Mouse (Mus musculus): ENCODE measurements around the gene Mup6.
"Not testable (repeated sequence)": the region's sequence is repeated elsewhere in the genome, so short reads cannot be mapped to it uniquely, and the experiment has no call there.

Mup6 gene

DNA sequence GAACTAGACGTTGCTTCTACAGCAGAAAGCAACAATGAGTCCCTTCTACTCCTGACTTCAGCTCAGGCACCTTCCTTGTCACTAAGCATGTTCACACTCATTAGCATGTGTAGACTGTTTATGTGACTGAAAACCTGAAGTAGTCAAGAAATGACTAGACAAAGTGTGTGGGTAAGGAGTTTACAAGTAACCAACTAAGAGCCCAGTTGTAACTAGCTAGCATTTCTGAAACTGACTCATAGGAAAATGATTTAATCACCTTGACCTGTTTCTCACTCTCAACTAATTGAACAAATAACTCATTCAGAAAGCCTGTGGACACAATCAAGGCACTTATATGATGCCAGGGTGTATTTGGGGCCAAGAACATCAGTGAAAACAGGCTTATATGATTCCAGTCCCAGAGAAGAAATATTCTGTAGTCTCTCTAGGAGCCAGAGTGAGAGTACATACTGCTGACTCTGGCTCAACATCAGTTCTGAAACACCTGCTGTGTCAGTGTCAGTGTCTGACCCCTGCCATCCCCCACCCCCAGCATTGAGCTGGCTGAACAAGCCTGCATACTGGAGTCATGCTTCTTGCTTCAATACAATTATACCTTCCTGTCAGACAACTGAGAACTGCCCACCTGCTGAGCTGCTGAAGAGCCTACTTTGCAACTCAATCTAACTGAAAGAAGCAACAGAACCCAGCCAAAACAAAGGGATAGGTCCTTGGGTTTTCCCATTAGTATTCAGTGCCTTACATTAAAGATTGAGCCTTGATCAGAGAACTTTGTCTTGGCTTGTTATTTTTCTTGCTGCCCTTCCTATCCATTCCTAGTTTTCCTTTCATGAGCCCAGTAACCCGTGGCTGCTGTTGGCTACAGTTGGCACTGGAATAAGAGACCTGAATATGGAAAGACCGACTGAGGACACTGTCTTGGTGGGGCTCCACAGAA, at the start of gene Mup6:
Mup6 (plus strand) TSS at position 890 of the 940 bp plus-strand sequence.
- DNase-seq (ENCODE audit: low read depth, low spot score), result no peak

DNA sequence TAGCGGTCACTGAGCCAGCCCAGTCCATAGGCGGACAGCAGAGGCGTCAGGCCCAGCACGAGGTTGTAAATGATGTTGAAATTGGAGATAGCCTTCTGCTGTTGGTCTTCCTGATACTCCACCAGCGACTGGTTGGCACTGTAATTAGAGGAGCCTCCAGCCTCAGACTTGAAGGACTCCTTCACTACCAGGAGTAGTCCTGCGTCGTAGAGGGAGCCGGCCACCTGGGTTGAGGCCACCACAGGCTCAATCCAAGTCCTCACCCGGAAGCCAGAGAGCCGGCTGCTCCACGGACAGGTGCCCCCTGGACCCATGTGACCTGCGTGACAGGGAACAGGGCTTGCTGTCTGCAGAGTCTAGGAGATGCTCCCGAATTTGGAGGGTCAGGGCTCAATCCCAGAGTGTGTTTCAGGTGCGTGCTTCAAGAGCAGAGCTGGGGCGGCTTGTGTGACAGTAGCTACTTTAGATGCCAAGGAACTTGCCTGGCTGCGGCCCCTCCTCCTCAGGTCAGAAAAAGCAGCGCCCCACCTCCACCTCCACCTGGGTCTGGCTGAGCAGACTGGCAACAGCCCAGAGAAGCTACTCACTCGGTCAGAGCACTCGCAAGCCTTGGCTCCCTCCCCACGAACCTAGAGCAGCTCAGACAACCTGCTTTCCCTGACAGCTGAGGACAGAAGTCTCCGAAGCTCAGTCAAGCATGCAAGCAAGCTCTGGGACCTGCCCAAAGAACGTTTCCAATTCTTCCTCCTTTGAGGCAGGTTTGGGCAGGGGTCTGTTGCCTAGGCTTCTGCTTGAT, 49.3 kb upstream of the Mup6 start, which contains the start of gene Slc46a2:
Slc46a2 (minus strand) TSS at position 449 of the 796 bp plus-strand sequence.
- DNase-seq (ENCODE audit: low read depth, low spot score), result no peak

DNA sequence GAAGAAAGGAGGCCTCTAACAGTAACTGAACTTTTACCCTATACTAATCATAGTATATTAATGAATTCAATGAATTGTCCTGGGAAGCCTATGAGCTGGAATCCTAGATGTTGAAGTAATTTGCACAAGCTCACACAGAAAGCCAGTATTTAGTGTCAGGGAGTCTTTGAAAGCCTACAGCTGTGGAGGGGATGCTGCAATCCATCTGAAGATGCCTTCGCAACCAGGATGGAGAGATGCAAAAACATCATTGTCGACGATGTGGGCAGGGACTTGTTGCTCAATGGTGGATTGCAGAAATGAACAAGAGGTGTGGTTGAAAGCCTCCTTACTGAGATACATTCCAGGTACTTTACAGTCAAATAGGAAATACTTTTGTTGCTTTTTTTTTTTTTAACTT, 46.1 kb upstream of the Mup6 start:
- no peak for DNase-seq (ENCODE audit: low read depth, low spot score)

DNA sequence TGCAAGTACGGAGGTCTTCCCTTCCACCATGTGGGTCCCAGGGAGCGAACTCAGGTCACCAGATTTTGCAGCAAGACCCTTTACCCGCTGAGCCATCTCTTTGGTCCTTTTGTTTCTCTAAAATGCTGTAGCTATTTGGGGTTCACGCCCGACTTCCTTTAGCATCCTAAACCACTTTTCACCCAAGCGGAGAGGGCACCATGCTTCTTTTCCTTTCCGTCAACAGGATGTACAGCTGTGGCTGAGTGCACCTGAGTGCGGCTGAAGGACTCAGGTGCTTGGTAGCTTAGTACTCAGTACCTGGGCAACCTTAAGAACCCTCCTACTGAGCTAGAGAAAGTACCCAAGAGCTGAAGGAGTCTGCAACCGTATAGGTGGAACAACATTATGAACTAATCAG, 39.0 kb upstream of the Mup6 start:
- DNase-seq (ENCODE audit: low read depth, low spot score), result no peak

DNA sequence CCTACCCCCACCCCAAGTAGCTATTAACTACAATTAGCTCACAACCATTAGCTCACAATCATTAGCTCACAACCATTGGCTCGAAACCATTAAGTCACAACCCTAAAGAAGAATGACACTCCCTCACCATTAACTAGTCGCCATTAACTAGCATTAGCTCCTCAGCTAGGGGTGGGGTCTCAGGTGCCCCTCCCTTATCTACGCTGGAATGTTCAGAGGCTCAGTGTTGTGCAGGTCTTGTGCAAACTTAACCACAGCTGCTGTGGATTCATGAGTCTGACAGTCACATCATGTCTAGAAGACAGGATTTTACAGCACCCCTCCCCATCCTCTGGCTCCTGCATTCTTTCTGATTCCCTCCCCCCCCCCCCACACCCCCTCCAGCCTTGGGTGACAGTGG, 36.4 kb upstream of the Mup6 start:
- no peak for DNase-seq (ENCODE audit: low read depth, low spot score)

DNA sequence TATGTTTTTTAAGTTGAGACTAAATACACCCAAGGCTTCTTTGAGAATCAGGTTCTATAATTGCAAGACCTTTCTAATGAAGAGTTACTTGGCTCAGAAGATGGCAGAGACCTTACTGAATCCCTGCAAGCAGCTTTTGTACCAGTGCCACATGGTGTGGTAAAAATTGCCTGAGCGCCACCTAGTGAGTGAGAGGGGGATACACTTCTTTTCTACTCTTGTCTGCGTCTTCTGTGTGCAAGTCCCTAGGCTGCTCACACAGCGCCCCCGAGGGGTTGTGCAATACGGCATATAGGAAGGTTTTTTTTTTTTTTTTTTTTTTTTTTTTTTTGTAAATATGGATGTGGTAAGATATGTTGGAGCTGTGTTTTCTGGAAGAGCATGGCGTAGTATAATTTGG, 35.7 kb upstream of the Mup6 start:
- DNase-seq (ENCODE audit: low read depth, low spot score), result peak; percentile 57

DNA sequence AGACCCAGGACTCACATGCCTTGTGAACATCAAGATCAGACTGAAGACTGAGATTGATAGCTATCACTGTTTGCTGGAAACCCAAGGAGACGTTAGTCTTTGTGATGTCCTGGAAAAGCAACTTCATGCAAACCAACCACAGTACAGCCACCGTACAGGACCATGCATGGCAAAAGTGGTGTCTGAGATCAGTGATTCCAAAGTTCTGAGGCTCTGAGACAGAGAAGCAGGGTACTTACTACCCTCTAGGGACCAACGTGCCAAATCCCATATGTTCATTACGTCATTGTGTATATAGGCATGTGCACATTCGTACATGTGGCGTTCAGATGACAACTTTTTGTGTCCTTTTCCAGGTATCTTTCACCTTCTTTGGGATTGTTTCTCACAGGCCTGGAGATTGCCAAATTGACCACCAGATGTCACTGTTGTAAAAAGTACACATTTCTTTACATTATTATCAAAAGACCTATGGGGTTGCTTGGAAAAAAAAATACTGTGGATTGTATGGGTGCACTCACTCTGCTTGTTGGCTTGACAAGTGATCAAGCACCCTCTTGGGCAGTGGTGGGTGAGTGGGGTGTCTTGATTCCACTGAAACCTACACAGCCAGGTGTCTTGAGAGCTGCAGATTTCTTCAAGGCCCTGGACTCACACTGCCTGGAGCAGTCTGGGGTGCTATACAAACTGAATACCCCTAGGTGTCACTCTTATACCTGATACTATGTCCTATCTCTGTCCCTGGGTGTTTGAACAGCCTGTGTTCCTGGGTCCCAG, 31.4 kb upstream of the Mup6 start:
- no peak for DNase-seq (ENCODE audit: low read depth, low spot score)

DNA sequence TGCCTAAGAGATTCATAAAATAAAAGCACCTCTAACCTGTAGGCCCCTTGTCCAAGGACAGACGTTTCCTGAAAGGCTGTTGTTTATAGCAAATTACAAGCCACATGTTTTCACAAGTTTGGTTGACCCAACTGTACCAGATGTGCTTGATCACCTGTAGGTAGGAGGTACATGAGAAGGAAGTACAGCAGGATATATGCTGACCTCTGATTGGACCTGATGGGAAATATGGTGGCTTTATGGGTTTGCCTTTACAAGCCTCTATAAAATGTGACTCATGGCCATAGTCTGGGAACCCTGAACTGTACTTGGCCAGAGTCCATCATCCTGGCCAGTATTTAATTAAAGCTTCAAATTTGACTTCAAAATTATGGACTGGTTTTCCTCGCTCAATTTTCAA, 26.6 kb upstream of the Mup6 start:
- DNase-seq (ENCODE audit: low read depth, low spot score), result no peak

DNA sequence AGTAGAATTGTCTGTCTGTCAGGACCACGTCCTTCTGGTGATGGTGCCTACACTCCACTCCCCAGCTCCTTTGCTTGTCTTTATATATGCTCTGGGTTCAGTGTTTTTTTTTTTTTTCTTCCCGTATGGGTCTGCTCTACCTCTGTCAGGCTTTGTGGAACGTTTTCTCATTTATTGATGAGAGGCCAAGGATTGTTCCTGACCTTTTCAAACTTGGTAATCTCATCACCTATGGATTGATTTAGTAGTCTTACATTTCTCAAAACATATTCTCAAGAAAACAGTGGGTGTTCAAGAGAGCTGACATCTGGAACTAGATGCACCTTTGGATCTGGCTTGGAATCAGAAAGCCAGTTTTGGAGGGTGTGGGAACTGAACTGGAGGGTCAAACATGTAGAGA, 3.5 kb upstream of the Mup6 start, which contains the start of gene Mup4:
Mup4 (minus strand) TSS at position 101 of the 400 bp plus-strand sequence.
- no peak for DNase-seq (ENCODE audit: low read depth, low spot score)

DNA sequence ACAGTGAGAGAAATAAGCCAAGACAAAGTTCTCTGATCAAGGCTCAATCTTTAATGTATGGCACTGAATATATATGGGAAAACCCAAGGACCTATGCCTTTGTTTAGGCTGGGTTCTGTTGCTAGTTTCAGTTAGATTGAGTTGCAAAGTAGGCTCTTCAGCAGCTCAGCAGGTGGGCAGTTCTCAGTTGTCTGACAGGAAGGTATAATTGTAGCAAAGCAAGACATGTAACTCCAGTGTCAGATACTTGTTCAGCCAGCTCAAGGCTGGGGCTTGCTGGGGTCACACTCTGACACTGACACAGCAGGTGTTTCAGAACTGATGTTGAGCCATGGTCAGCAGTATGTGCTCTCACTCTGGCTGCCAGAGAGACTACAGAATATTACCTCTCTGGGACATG, 33.8 kb downstream of the Mup6 start:
- not testable (repeated sequence) for DNase-seq (ENCODE audit: low read depth, low spot score)

DNA sequence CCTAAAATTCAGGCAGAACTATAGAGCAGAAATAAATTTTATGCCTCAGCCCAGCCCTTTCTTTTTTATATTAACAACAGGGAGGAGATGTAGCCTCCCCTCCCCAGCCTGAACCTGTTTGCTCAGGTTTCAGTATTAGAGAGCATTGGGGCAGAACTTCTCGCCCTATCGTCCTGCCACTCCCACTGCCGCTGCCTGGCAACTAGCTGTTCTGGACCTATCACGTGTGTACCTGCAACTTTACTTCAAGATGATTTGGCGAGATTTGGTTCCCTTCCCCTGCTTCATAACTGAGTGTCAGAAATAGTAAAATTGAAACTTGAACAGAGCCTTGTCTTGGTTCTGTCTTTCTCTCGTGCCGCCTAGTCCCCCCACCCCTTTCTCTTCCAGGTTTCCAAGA, 56.0 kb downstream of the Mup6 start:
- DNase-seq (ENCODE audit: low read depth, low spot score), result not testable (repeated sequence)

DNA sequence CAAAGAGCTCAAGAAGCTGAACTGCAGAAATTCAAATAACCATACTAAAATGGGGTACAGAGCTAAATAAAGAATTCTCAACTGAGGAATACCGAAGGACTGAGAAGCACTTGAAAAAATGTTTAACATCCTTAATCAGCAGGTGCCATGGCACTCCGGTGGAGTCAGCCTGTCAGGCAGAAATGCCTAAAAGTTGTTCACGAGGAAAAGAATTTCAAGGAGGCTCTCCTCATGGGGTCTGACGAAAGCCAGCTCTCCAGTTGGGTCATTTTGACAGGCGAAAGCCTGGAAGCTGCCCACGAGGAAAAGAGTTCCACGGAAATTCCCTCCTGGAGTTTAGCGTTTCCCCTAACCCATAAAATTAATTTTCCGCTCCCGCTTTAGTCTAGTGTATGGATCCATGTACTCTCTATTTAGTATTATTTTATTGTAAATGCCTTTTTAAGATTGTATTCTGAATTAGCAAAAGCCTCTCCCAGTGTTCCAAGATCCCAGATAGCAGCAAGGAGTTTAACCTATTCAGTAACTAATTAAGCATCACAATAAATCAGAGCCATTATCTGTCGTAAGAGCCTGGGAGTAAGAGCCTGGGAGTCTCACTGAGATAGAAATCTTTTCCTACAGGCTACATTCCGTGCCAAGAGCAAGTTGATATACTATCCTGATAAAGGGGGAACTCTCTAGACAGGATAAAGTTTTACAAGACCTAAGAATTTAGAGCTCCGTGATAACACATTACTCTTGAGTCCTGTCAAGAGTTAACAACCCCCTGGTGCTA, 65.4 kb downstream of the Mup6 start:
- DNase-seq (ENCODE audit: low read depth, low spot score), result not testable (repeated sequence)
